Mouse (Mus musculus): ENCODE results near the gene Lmntd1. TPM values are rescaled to one million over a fixed set of nuclear protein-coding genes. Genes with fewer than 3 reads are reported as not detected.

The Lmntd1 gene
- polyA plus RNA-seq, 1 experiment from 2014 or later, result 0.21 TPM

GRCm38 (mm10) chr6:145432711-145433708 lies 181.1 kb downstream of the Lmntd1 start:
- Histone ChIP-seq H3K36me3 (ENCODE audit: control insufficient read depth, insufficient read depth, low read length) (no peaks in the 10 kb centered on the region), H3K9ac (ENCODE audit: low read length) (no peak overlapping the region), H3K27ac (ENCODE audit: low read depth, low read length) (no peak overlapping the region), H3K4me2 (ENCODE audit: low read depth) (no peak overlapping the region), H3K4me3 (ENCODE audit: low read depth, low read length) (no peak overlapping the region), H3K9me3 (ENCODE audit: control insufficient read depth, low read length) (no peaks in the 10 kb centered on the region), H3K4me1 (ENCODE audit: control insufficient read depth, insufficient read depth, low read length) (no peaks in the 10 kb centered on the region), H3K27me3 (ENCODE audit: control insufficient read depth, insufficient read depth, low read length) (no peaks in the 10 kb centered on the region)
- ATAC-seq (ENCODE audit: insufficient read depth, low FRiP score, low TSS enrichment) (no peak; the same call in 1 of the 2 replicates), DNase-seq (ENCODE audit: low spot score) (peak; percentile 42)
- 56% methylated on average over 11 of the region's 11 CpGs for WGBS

GRCm38 (mm10) chr6:145431747-145432146 lies 182.4 kb downstream of the Lmntd1 start:
- ATAC-seq (ENCODE audit: insufficient read depth, low FRiP score, low TSS enrichment), result no peak
- no peak for DNase-seq (ENCODE audit: low spot score)
- no peaks in the 10 kb centered on the region for H3K4me1 ChIP-seq (ENCODE audit: control insufficient read depth, insufficient read depth, low read length)
- no peak overlapping the region for H3K4me3 ChIP-seq (ENCODE audit: low read depth, low read length)
- no peaks in the 10 kb centered on the region for H3K9me3 ChIP-seq (ENCODE audit: control insufficient read depth, low read length)
- H3K27ac ChIP-seq (ENCODE audit: low read depth, low read length), result no peak overlapping the region
- no peak overlapping the region for H3K9ac ChIP-seq (ENCODE audit: low read length)
- WGBS, result 79% methylated on average over 14 of the region's 14 CpGs
- no peaks in the 10 kb centered on the region for H3K27me3 ChIP-seq (ENCODE audit: control insufficient read depth, insufficient read depth, low read length)
- H3K36me3 ChIP-seq (ENCODE audit: control insufficient read depth, insufficient read depth, low read length), result no peaks in the 10 kb centered on the region
- H3K4me2 ChIP-seq (ENCODE audit: low read depth), result no peak overlapping the region

GRCm38 (mm10) chr6:145427411-145427810 lies 186.7 kb downstream of the Lmntd1 start:
- H3K4me2 ChIP-seq (ENCODE audit: low read depth), result no peak overlapping the region
- H3K27me3 ChIP-seq (ENCODE audit: control insufficient read depth, insufficient read depth, low read length), result no peaks in the 10 kb centered on the region
- no peak for ATAC-seq (ENCODE audit: insufficient read depth, low FRiP score, low TSS enrichment)
- no peak overlapping the region for H3K4me3 ChIP-seq (ENCODE audit: low read depth, low read length)
- H3K9ac ChIP-seq (ENCODE audit: low read length), result no peak overlapping the region
- H3K9me3 ChIP-seq (ENCODE audit: control insufficient read depth, low read length), result no peaks in the 10 kb centered on the region
- no peaks in the 10 kb centered on the region for H3K4me1 ChIP-seq (ENCODE audit: control insufficient read depth, insufficient read depth, low read length)
- no peak overlapping the region for H3K27ac ChIP-seq (ENCODE audit: low read depth, low read length)
- no peaks in the 10 kb centered on the region for H3K36me3 ChIP-seq (ENCODE audit: control insufficient read depth, insufficient read depth, low read length)
- WGBS, result 86% methylated on average over 15 of the region's 15 CpGs
- no peak for DNase-seq (ENCODE audit: low spot score)

- no peak overlapping the region for H3K4me2 ChIP-seq (ENCODE audit: low read depth)
- ATAC-seq (ENCODE audit: insufficient read depth, low FRiP score, low TSS enrichment) (no peak), DNase-seq (ENCODE audit: low spot score) (no peak)
- WGBS, result 75% methylated on average over 10 of the region's 10 CpGs
- H3K27me3 ChIP-seq (ENCODE audit: control insufficient read depth, insufficient read depth, low read length), result no peaks in the 10 kb centered on the region
- H3K4me1 ChIP-seq (ENCODE audit: control insufficient read depth, insufficient read depth, low read length), result no peaks in the 10 kb centered on the region
- no peak overlapping the region for H3K27ac ChIP-seq (ENCODE audit: low read depth, low read length)
- H3K9me3 ChIP-seq (ENCODE audit: control insufficient read depth, low read length), result no peaks in the 10 kb centered on the region
- H3K4me3 ChIP-seq (ENCODE audit: low read depth, low read length), result no peak overlapping the region
- H3K9ac ChIP-seq (ENCODE audit: low read length), result no peak overlapping the region
- H3K36me3 ChIP-seq (ENCODE audit: control insufficient read depth, insufficient read depth, low read length), result no peaks in the 10 kb centered on the region
Observed at GRCm38 (mm10) chr6:145426501-145426900, 187.6 kb downstream of the Lmntd1 start.

GRCm38 (mm10) chr6:145424156-145424555 lies 190.0 kb downstream of the Lmntd1 start:
- WGBS, result 77% methylated on average over 1 of the region's 1 CpGs
- Histone ChIP-seq H3K27ac (ENCODE audit: low read depth, low read length) (no peak overlapping the region), H3K4me3 (ENCODE audit: low read depth, low read length) (no peak overlapping the region), H3K27me3 (ENCODE audit: control insufficient read depth, insufficient read depth, low read length) (no peaks in the 10 kb centered on the region), H3K36me3 (ENCODE audit: control insufficient read depth, insufficient read depth, low read length) (no peaks in the 10 kb centered on the region), H3K9ac (ENCODE audit: low read length) (no peak overlapping the region), H3K4me1 (ENCODE audit: control insufficient read depth, insufficient read depth, low read length) (no peaks in the 10 kb centered on the region), H3K4me2 (ENCODE audit: low read depth) (no peak overlapping the region), H3K9me3 (ENCODE audit: control insufficient read depth, low read length) (no peaks in the 10 kb centered on the region)
- ATAC-seq (ENCODE audit: insufficient read depth, low FRiP score, low TSS enrichment) (no peak), DNase-seq (ENCODE audit: low spot score) (no peak)

- DNase-seq (ENCODE audit: low spot score) (no peak), ATAC-seq (ENCODE audit: insufficient read depth, low FRiP score, low TSS enrichment) (no peak)
- no peaks in the 10 kb centered on the region for H3K36me3 ChIP-seq (ENCODE audit: control insufficient read depth, insufficient read depth, low read length)
- H3K27ac ChIP-seq (ENCODE audit: low read depth, low read length), result no peak overlapping the region
- H3K27me3 ChIP-seq (ENCODE audit: control insufficient read depth, insufficient read depth, low read length), result no peaks in the 10 kb centered on the region
- no peaks in the 10 kb centered on the region for H3K9me3 ChIP-seq (ENCODE audit: control insufficient read depth, low read length)
- H3K4me1 ChIP-seq (ENCODE audit: control insufficient read depth, insufficient read depth, low read length), result no peaks in the 10 kb centered on the region
- no peak overlapping the region for H3K9ac ChIP-seq (ENCODE audit: low read length)
- no peak overlapping the region for H3K4me2 ChIP-seq (ENCODE audit: low read depth)
- no peak overlapping the region for H3K4me3 ChIP-seq (ENCODE audit: low read depth, low read length)
- 88% methylated on average over 12 of the region's 12 CpGs for WGBS
Observed at GRCm38 (mm10) chr6:145423484-145423883, 190.6 kb downstream of the Lmntd1 start.

GRCm38 (mm10) chr6:145421666-145422065 lies 192.5 kb downstream of the Lmntd1 start:
- DNase-seq (ENCODE audit: low spot score) (no peak), ATAC-seq (ENCODE audit: insufficient read depth, low FRiP score, low TSS enrichment) (no peak)
- H3K4me1 ChIP-seq (ENCODE audit: control insufficient read depth, insufficient read depth, low read length), result no peaks in the 10 kb centered on the region
- H3K36me3 ChIP-seq (ENCODE audit: control insufficient read depth, insufficient read depth, low read length), result no peaks in the 10 kb centered on the region
- no peaks in the 10 kb centered on the region for H3K9me3 ChIP-seq (ENCODE audit: control insufficient read depth, low read length)
- no peak overlapping the region for H3K4me3 ChIP-seq (ENCODE audit: low read depth, low read length)
- no peaks in the 10 kb centered on the region for H3K27me3 ChIP-seq (ENCODE audit: control insufficient read depth, insufficient read depth, low read length)
- 87% methylated on average over 9 of the region's 9 CpGs for WGBS
- H3K9ac ChIP-seq (ENCODE audit: low read length), result no peak overlapping the region
- no peak overlapping the region for H3K4me2 ChIP-seq (ENCODE audit: low read depth)
- no peak overlapping the region for H3K27ac ChIP-seq (ENCODE audit: low read depth, low read length)

GRCm38 (mm10) chr6:145420407-145420806 lies 193.7 kb downstream of the Lmntd1 start:
- Histone ChIP-seq H3K27ac (ENCODE audit: low read depth, low read length) (no peak overlapping the region), H3K4me1 (ENCODE audit: control insufficient read depth, insufficient read depth, low read length) (no peaks in the 10 kb centered on the region), H3K9me3 (ENCODE audit: control insufficient read depth, low read length) (no peaks in the 10 kb centered on the region), H3K4me2 (ENCODE audit: low read depth) (no peak overlapping the region), H3K27me3 (ENCODE audit: control insufficient read depth, insufficient read depth, low read length) (no peaks in the 10 kb centered on the region), H3K4me3 (ENCODE audit: low read depth, low read length) (no peak overlapping the region), H3K36me3 (ENCODE audit: control insufficient read depth, insufficient read depth, low read length) (no peaks in the 10 kb centered on the region), H3K9ac (ENCODE audit: low read length) (no peak overlapping the region)
- DNase-seq (ENCODE audit: low spot score) (no peak), ATAC-seq (ENCODE audit: insufficient read depth, low FRiP score, low TSS enrichment) (no peak)
- 69% methylated on average over 4 of the region's 4 CpGs for WGBS

- H3K27ac ChIP-seq (ENCODE audit: low read depth, low read length), result no peak overlapping the region
- no peak overlapping the region for H3K4me2 ChIP-seq (ENCODE audit: low read depth)
- no peaks in the 10 kb centered on the region for H3K9me3 ChIP-seq (ENCODE audit: control insufficient read depth, low read length)
- H3K4me3 ChIP-seq (ENCODE audit: low read depth, low read length), result no peak overlapping the region
- H3K36me3 ChIP-seq (ENCODE audit: control insufficient read depth, insufficient read depth, low read length), result no peaks in the 10 kb centered on the region
- H3K9ac ChIP-seq (ENCODE audit: low read length), result no peak overlapping the region
- 89% methylated on average over 5 of the region's 5 CpGs for WGBS
- ATAC-seq (ENCODE audit: insufficient read depth, low FRiP score, low TSS enrichment) (no peak), DNase-seq (ENCODE audit: low spot score) (no peak)
- no peaks in the 10 kb centered on the region for H3K27me3 ChIP-seq (ENCODE audit: control insufficient read depth, insufficient read depth, low read length)
- H3K4me1 ChIP-seq (ENCODE audit: control insufficient read depth, insufficient read depth, low read length), result no peaks in the 10 kb centered on the region
Observed at GRCm38 (mm10) chr6:145418856-145419255, 195.3 kb downstream of the Lmntd1 start.
